Mouse (Mus musculus) heart, postnatal 0 days (tissue): ENCODE data around the gene Thrsp.

Experiments used
- CTCF ChIP-seq: IDR thresholded peaks from 2 replicates; pipeline ENCODE4 v1.5.1; 2016; ENCODE audit warnings: antibody characterized with exemption, control low read depth, low read depth
- EP300 ChIP-seq: IDR thresholded peaks from 2 replicates; pipeline ENCODE4 v1.6.1; 2016; ENCODE audit warnings: antibody characterized with exemption, low read depth

DNA sequence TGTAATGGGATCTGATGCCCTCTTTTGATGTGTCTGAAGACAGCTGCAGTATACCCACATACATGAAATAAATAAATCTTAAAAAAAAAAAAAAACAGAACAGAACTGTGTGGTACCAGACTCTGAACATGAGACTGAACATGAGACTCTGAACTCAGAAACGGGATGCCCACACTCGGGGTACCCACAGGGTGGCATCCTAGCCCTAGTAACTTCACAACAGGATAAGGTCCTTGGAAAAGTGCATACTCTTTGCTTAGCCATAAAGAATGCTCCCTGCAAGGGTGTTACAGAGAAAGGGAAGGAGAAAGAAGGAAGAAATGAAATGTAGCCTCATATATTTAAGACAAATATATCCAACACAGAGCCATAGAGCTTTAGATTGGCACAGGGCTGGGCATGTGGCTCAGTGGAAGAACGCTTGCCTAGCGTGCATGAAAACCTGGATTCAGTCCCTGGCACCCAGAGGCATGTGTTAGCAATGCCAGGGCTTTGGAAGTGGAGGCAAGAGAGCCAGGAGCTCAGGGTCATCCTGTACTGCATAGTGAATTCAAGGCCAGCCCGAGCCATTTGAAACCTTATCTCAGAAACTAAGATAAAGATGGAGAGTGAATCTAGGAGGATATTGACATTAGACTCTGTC lies 10.4 kb upstream of the Thrsp start:
- no peak for TF ChIP-seq CTCF
- no peak for TF ChIP-seq EP300
